Mouse (Mus musculus) midbrain, embryonic 16.5 days (tissue): ENCODE results near the gene Atrn. TPM values are rescaled to one million over a fixed set of nuclear protein-coding genes. Genes with fewer than 3 reads are reported as not detected.
"Not testable (repeated sequence)": the region's sequence is repeated elsewhere in the genome, so short reads cannot be mapped to it uniquely, and the experiment has no call there.

ENCODE experiments used
- ATAC-seq: fragments of 200-750 bp; cut with Nextera tagmentation; 2 replicates; pipeline ENCODE4 v1.8.0; 2017; ENCODE audit warnings: moderate TSS enrichment
- H3K27ac ChIP-seq: fragments of 300-500 bp; sonication (generic); 2 replicates; pipeline ENCODE4 v1.5.1; 2014; ENCODE audit warnings: mild to moderate bottlenecking, low read length, mixed read lengths
- H3K27me3 ChIP-seq: fragments of 300-500 bp; sonication (generic); 2 replicates; pipeline ENCODE4 v1.6.1; 2014; ENCODE audit warnings: low read depth, low read length, mixed read lengths; ENCODE audit not compliant: control insufficient read depth, insufficient read depth
- H3K36me3 ChIP-seq: fragments of 300-500 bp; sonication (generic); 2 replicates; pipeline ENCODE4 v1.6.1; 2014; ENCODE audit warnings: mild to moderate bottlenecking, low read length, moderate library complexity, mixed read lengths; ENCODE audit not compliant: control insufficient read depth, insufficient read depth
- H3K4me1 ChIP-seq: fragments of 300-500 bp; sonication (generic); 2 replicates; pipeline ENCODE4 v1.6.1; 2014; ENCODE audit warnings: mild to moderate bottlenecking, low read length, mixed read lengths; ENCODE audit not compliant: control insufficient read depth, insufficient read depth
- H3K4me2 ChIP-seq: fragments of 300-500 bp; sonication (generic); 2 replicates; pipeline ENCODE4 v1.6.1; 2014; ENCODE audit warnings: mild to moderate bottlenecking, low read length, mixed read lengths
- H3K4me3 ChIP-seq: fragments of 300-500 bp; sonication (generic); 2 replicates; pipeline ENCODE4 v1.5.1; 2014; ENCODE audit warnings: low read depth, mild to moderate bottlenecking, low read length, moderate library complexity, mixed read lengths
- H3K9ac ChIP-seq: fragments of 300-500 bp; sonication (generic); 2 replicates; pipeline ENCODE4 v1.6.1; 2014; ENCODE audit warnings: low read depth, low read length, mixed read lengths
- H3K9me3 ChIP-seq: fragments of 300-500 bp; sonication (generic); replicated peaks from 2 replicates; pipeline ENCODE4 v1.6.1; 2014; ENCODE audit warnings: mild to moderate bottlenecking, low read length, mixed read lengths; ENCODE audit not compliant: control insufficient read depth, poor library complexity, severe bottlenecking
- WGBS: fragments of 180-500 bp; shearing (Covaris S2); extraction: QIAGEN DNeasy Blood & Tissue Kit; methylation state at CpG from one replicate; pipeline ENCODE4 v1.1.7; 2014; 5-methylcytosine and 5-hydroxymethylcytosine counted together
- polyA plus RNA-seq: library from polyadenylated mRNA; unstranded; fragments of >200 nt; fragmentation: Nextera tagmentation; extraction: Ambion mirVana; gene quantifications from 2 replicates; pipeline ENCODE4 v1.2.1, GENCODE M21; 2015

Atrn gene
- polyA plus RNA-seq, 1 experiment from 2014 or later: 15.0 TPM

GRCm38 (mm10) chr2:131030561-131030960 lies 124.3 kb downstream of the Atrn start:
- no peak for ATAC-seq
- Histone ChIP-seq H3K36me3 (peaks cover 6% of the 10 kb centered on the region; the same call in 1 of the 2 replicates), H3K4me3 (no peak overlapping the region), H3K27ac (no peak overlapping the region), H3K4me1 (no peaks in the 10 kb centered on the region), H3K4me2 (no peak overlapping the region), H3K9ac (no peak overlapping the region), H3K9me3 (no peaks in the 10 kb centered on the region), H3K27me3 (no peaks in the 10 kb centered on the region)
- WGBS: 93% methylated on average over 2 of the region's 2 CpGs

GRCm38 (mm10) chr2:131030998-131031397 lies 124.7 kb downstream of the Atrn start:
- Histone ChIP-seq H3K4me3 (no peak overlapping the region), H3K9me3 (no peaks in the 10 kb centered on the region), H3K36me3 (peaks cover 2% of the 10 kb centered on the region; the same call in 1 of the 2 replicates), H3K4me2 (no peak overlapping the region), H3K9ac (no peak overlapping the region), H3K4me1 (no peaks in the 10 kb centered on the region), H3K27ac (no peak overlapping the region), H3K27me3 (no peaks in the 10 kb centered on the region)
- no peak for ATAC-seq
- 89% methylated on average over 1 of the region's 1 CpGs for WGBS

- H3K36me3 ChIP-seq, ATAC-seq, H3K4me2 ChIP-seq, H3K9ac ChIP-seq, H3K4me3 ChIP-seq, H3K27ac ChIP-seq, H3K9me3 ChIP-seq, H3K4me1 ChIP-seq, H3K27me3 ChIP-seq: not testable (repeated sequence)
- WGBS: 59% methylated on average over 1 of the region's 1 CpGs
Measured at GRCm38 (mm10) chr2:131031406-131031805, 125.1 kb downstream of the Atrn start.

- Histone ChIP-seq H3K27ac (no peak overlapping the region), H3K4me2 (no peak overlapping the region), H3K9me3 (no peaks in the 10 kb centered on the region), H3K36me3 (no peaks in the 10 kb centered on the region), H3K27me3 (no peaks in the 10 kb centered on the region; the same call in 1 of the 2 replicates), H3K4me1 (peaks cover 6% of the 10 kb centered on the region), H3K9ac (no peak overlapping the region), H3K4me3 (no peak overlapping the region)
- no peak for ATAC-seq
- WGBS: 94% methylated on average over 2 of the region's 2 CpGs
Measured at GRCm38 (mm10) chr2:131036343-131036742, 130.0 kb downstream of the Atrn start.

- ATAC-seq: no peak
- H3K9ac ChIP-seq: no peak overlapping the region
- no peak overlapping the region for H3K4me2 ChIP-seq
- H3K27ac ChIP-seq: no peak overlapping the region
- peaks cover 7% of the 10 kb centered on the region for H3K4me1 ChIP-seq
- H3K4me3 ChIP-seq: no peak overlapping the region
- no peaks in the 10 kb centered on the region for H3K9me3 ChIP-seq
- no peaks in the 10 kb centered on the region; the same call in 1 of the 2 replicates for H3K27me3 ChIP-seq
- no peaks in the 10 kb centered on the region for H3K36me3 ChIP-seq
Measured at GRCm38 (mm10) chr2:131036757-131037156, 130.5 kb downstream of the Atrn start.

GRCm38 (mm10) chr2:131037226-131037990 lies 131.1 kb downstream of the Atrn start:
- no peak overlapping the region for H3K9ac ChIP-seq
- H3K4me3 ChIP-seq: no peak overlapping the region
- ATAC-seq: no peak
- H3K4me1 ChIP-seq: peaks cover 10% of the 10 kb centered on the region
- no peak overlapping the region for H3K4me2 ChIP-seq
- H3K27ac ChIP-seq: no peak overlapping the region
- WGBS: 72% methylated on average over 17 of the region's 17 CpGs
- no peaks in the 10 kb centered on the region for H3K36me3 ChIP-seq
- peaks cover 6% of the 10 kb centered on the region for H3K27me3 ChIP-seq
- no peaks in the 10 kb centered on the region for H3K9me3 ChIP-seq

- H3K4me2 ChIP-seq: no peak overlapping the region
- no peak for ATAC-seq
- H3K27ac ChIP-seq: no peak overlapping the region
- H3K9me3 ChIP-seq: no peaks in the 10 kb centered on the region
- no peaks in the 10 kb centered on the region for H3K36me3 ChIP-seq
- H3K27me3 ChIP-seq: peaks cover 9% of the 10 kb centered on the region
- 91% methylated on average over 6 of the region's 6 CpGs for WGBS
- no peak overlapping the region for H3K9ac ChIP-seq
- H3K4me1 ChIP-seq: peaks cover 10% of the 10 kb centered on the region
- no peak overlapping the region for H3K4me3 ChIP-seq
Measured at GRCm38 (mm10) chr2:131038197-131038596, 131.9 kb downstream of the Atrn start.

- H3K4me2 ChIP-seq: no peak overlapping the region
- H3K9ac ChIP-seq: no peak overlapping the region
- 93% methylated on average over 5 of the region's 5 CpGs for WGBS
- no peak for ATAC-seq
- H3K27ac ChIP-seq: no peak overlapping the region
- H3K27me3 ChIP-seq: peaks cover 9% of the 10 kb centered on the region
- no peaks in the 10 kb centered on the region for H3K9me3 ChIP-seq
- peaks cover 10% of the 10 kb centered on the region for H3K4me1 ChIP-seq
- H3K4me3 ChIP-seq: no peak overlapping the region
- H3K36me3 ChIP-seq: no peaks in the 10 kb centered on the region
Measured at GRCm38 (mm10) chr2:131038675-131039074, 132.4 kb downstream of the Atrn start.

- WGBS: 3% methylated on average over 90 of the region's 115 CpGs
- H3K4me3 ChIP-seq: peak overlapping the region; percentile 48
- peak overlapping the region; percentile 63 for H3K4me2 ChIP-seq
- H3K27ac ChIP-seq: peak overlapping the region; percentile 78
- ATAC-seq: peak; percentile 89
- no peaks in the 10 kb centered on the region for H3K36me3 ChIP-seq
- peak overlapping the region; percentile 64 for H3K9ac ChIP-seq
- peaks cover 10% of the 10 kb centered on the region for H3K4me1 ChIP-seq
- H3K27me3 ChIP-seq: peaks cover 9% of the 10 kb centered on the region
- H3K9me3 ChIP-seq: no peaks in the 10 kb centered on the region
Measured at GRCm38 (mm10) chr2:131040854-131041825, 134.8 kb downstream of the Atrn start.
